Mouse (Mus musculus) lung, embryonic 15.5 days (tissue): Measurements from ENCODE around the gene Bmp7. TPM values are rescaled to one million over a fixed set of nuclear protein-coding genes. Genes with fewer than 3 reads are reported as not detected.

ENCODE experiments used
- ATAC-seq: fragments of 200-750 bp; cut with Nextera tagmentation; 2 replicates; pipeline ENCODE4 v1.8.0; 2017; ENCODE audit warnings: moderate number of reproducible peaks, borderline replicate concordance; ENCODE audit not compliant: low FRiP score, low TSS enrichment; ENCODE audit errors: extremely low read depth
- H3K27ac ChIP-seq: fragments of 300-500 bp; sonication (generic); 2 replicates; pipeline ENCODE4 v1.5.1; 2015; ENCODE audit warnings: moderate library complexity, mild to moderate bottlenecking, inconsistent platforms
- H3K27me3 ChIP-seq: fragments of 300-500 bp; sonication (generic); 2 replicates; pipeline ENCODE4 v1.6.1; 2015; ENCODE audit warnings: inconsistent platforms
- H3K36me3 ChIP-seq: fragments of 300-500 bp; sonication (generic); 2 replicates; pipeline ENCODE4 v1.6.1; 2015; ENCODE audit warnings: inconsistent platforms
- H3K4me1 ChIP-seq: fragments of 300-500 bp; sonication (generic); 2 replicates; pipeline ENCODE4 v1.6.1; 2015; ENCODE audit warnings: inconsistent platforms
- H3K4me2 ChIP-seq: fragments of 300-500 bp; sonication (generic); 2 replicates; pipeline ENCODE4 v1.6.1; 2015; ENCODE audit warnings: inconsistent platforms, mild to moderate bottlenecking, moderate library complexity
- H3K4me3 ChIP-seq: fragments of 300-500 bp; sonication (generic); 2 replicates; pipeline ENCODE4 v1.5.1; 2015; ENCODE audit warnings: mild to moderate bottlenecking, inconsistent platforms
- H3K9ac ChIP-seq: fragments of 300-500 bp; sonication (generic); 2 replicates; pipeline ENCODE4 v1.6.1; 2015; ENCODE audit warnings: inconsistent platforms
- H3K9me3 ChIP-seq: fragments of 300-500 bp; sonication (generic); 2 replicates; pipeline ENCODE4 v1.6.1; 2016; ENCODE audit warnings: inconsistent platforms
- WGBS: fragments of 180-500 bp; shearing (Covaris S2); methylation state at CpG from one replicate; pipeline ENCODE4 v1.1.7; 2015; 5-methylcytosine and 5-hydroxymethylcytosine counted together
- microRNA-seq: library from miRNA; unstranded; fragments of <30 nt; microRNA quantifications from one replicate; pipeline ENCODE4, GENCODE M21; 2016
- polyA plus RNA-seq: library from polyadenylated mRNA; unstranded; fragments of >200 nt; fragmentation: Nextera tagmentation; extraction: Ambion mirVana; gene quantifications from 2 replicates; pipeline ENCODE4 v1.2.1, GENCODE M21; 2015

The Bmp7 gene
- polyA plus RNA-seq, 1 experiment from 2014 or later = 7.8 TPM

- Histone ChIP-seq H3K27me3 (peaks cover 32% of the 10 kb centered on the region; the same call in 1 of the 2 replicates), H3K36me3 (no peaks in the 10 kb centered on the region), H3K4me2 (peak overlapping the region; percentile 50), H3K9me3 (no peaks in the 10 kb centered on the region), H3K27ac (no peak overlapping the region), H3K4me3 (peak overlapping the region; percentile 27), H3K4me1 (peaks cover 6% of the 10 kb centered on the region; the same call in 1 of the 2 replicates), H3K9ac (no peak overlapping the region)
- ATAC-seq = peak; percentile 43; the same call in 1 of the 2 replicates
- WGBS = 14% methylated on average over 43 of the region's 43 CpGs
These were observed 115.0 kb downstream of the Bmp7 start for GRCm38 (mm10) chr2:172824906-172825784.

DNA sequence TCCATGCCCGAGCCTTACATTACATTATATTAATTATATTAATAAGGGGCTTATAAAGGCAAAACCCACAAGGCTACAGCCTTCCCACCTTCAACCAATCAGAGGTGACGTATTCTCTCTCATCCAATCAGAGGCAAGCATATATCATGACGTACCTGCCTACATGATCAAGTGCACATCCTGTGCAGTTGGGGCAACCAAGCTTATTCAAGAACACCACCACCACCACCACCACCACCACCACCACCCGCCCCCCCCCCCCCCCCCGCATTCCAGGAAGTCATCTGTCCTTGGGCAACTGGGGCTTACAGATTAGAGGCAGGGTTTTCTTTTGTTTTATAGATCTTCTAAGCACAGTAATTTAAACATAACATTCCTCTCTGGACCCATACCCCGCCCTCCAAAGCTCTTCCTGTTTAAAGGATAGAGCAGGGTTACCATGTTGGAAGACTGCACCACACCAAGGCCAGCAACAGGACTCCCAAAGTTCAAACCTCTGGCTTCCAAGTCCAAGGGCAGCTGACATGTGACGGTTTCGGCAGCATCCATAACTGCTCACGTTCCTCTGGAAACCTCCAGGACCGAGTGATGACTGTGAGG is 121.4 kb downstream of the Bmp7 start:
- H3K9ac ChIP-seq = no peak overlapping the region
- H3K36me3 ChIP-seq = no peaks in the 10 kb centered on the region
- no peak overlapping the region for H3K4me3 ChIP-seq
- H3K4me1 ChIP-seq = no peaks in the 10 kb centered on the region
- no peak for ATAC-seq
- H3K27ac ChIP-seq = no peak overlapping the region
- H3K9me3 ChIP-seq = no peaks in the 10 kb centered on the region
- H3K4me2 ChIP-seq = no peak overlapping the region
- H3K27me3 ChIP-seq = peaks cover 13% of the 10 kb centered on the region; the same call in 1 of the 2 replicates
- 62% methylated on average over 9 of the region's 10 CpGs for WGBS

Small RNA genes within 50 kb of the gene (microRNA-seq; reads per million reads assigned to microRNA genes)
- not detected for gene Gm22773

Other genes with a start within 250 kb of the Bmp7 start
- 0.06 and 0.22 TPM in 2 replicates for gene Spo11, start 37.4 kb upstream of the Bmp7 start, polyA plus RNA-seq
- 122 and 123 TPM in 2 replicates for gene Rae1, start 59.8 kb upstream of the Bmp7 start, polyA plus RNA-seq
- gene Rbm38, start 80.2 kb upstream of the Bmp7 start, polyA plus RNA-seq = 32.0 and 33.3 TPM in 2 replicates
- gene Ctcfl, start 179.2 kb upstream of the Bmp7 start, polyA plus RNA-seq = 0.07 and 0.08 TPM in 2 replicates
- gene Pck1, start 212.7 kb upstream of the Bmp7 start, polyA plus RNA-seq = 0.10 TPM in 1 of 2 replicates, not detected in the other